9 mouse cellular contexts compared by ENCODE assay signal in genomic region chr11:107473137-107473820, GRCm38 (mm10). TPM values are rescaled to one million over a fixed set of nuclear protein-coding genes. Genes with fewer than 3 reads are reported as not detected.
DNase-seq lines count a peak whose midpoint lies in the region; ATAC-seq and TF ChIP-seq lines count a peak whose summit lies in the region.
"Had no signal": no experiment of that assay in that cellular context is flagged by ENCODE, and none has a peak within 500 bp of the region (broad histone marks: within the 10 kb centered on the region; RNA-seq: fewer than 3 reads in every experiment).

No protein-coding gene starts in this region.

- H3K9ac ChIP-seq in forebrain, embryonic 12.5 days: no peak overlapping the region
- no peak overlapping the region for H3K9ac ChIP-seq in embryonic facial prominence, embryonic 13.5 days
- no peak overlapping the region for H3K9ac ChIP-seq in kidney, postnatal 0 days (ENCODE audit: low read depth, low read length)
- no peak overlapping the region for H3K9ac ChIP-seq in liver, postnatal 0 days (replicated peaks)
- H3K9ac ChIP-seq: limb, embryonic 15.5 days had no signal

- peak; percentile 95 for TF ChIP-seq CTCF in kidney, postnatal 0 days (IDR thresholded peaks at IDR 0.05; ENCODE audit: low read depth)
- TF ChIP-seq CTCF in liver, postnatal 0 days (IDR thresholded peaks at IDR 0.05; ENCODE audit: low read depth): peak; percentile 92

- TF ChIP-seq EP300 in liver, postnatal 0 days (IDR thresholded peaks at IDR 0.05; ENCODE audit: low read depth): no peak

- no peaks in the 10 kb centered on the region for H3K27me3 ChIP-seq in forebrain, embryonic 10.5 days (ENCODE audit: poor library complexity, severe bottlenecking)
- no peaks in the 10 kb centered on the region for H3K27me3 ChIP-seq in forebrain, embryonic 12.5 days
- no peaks in the 10 kb centered on the region for H3K27me3 ChIP-seq in embryonic facial prominence, embryonic 13.5 days
- H3K27me3 ChIP-seq in kidney, postnatal 0 days (ENCODE audit: insufficient read depth, low read length): no peaks in the 10 kb centered on the region
- H3K27me3 ChIP-seq in liver, postnatal 0 days (ENCODE audit: insufficient read depth, low read length): no peaks in the 10 kb centered on the region
- H3K27me3 ChIP-seq in splenic B cell, adult 2 months (ENCODE audit: control insufficient read depth, insufficient read depth, low read length, poor library complexity, severe bottlenecking): no peaks in the 10 kb centered on the region
- H3K27me3 ChIP-seq: limb, embryonic 15.5 days had no signal

- peaks cover 23% of the 10 kb centered on the region for H3K4me1 ChIP-seq in forebrain, embryonic 10.5 days
- H3K4me1 ChIP-seq in forebrain, embryonic 12.5 days: peaks cover 14% of the 10 kb centered on the region
- H3K4me1 ChIP-seq in embryonic facial prominence, embryonic 13.5 days: peaks cover 23% of the 10 kb centered on the region
- H3K4me1 ChIP-seq in kidney, postnatal 0 days (replicated peaks; ENCODE audit: insufficient read depth, low read length): no peaks in the 10 kb centered on the region; the same call in 1 of the 2 replicates
- peaks cover 11% of the 10 kb centered on the region for H3K4me1 ChIP-seq in liver, postnatal 0 days (ENCODE audit: insufficient read depth)

- WGBS in forebrain, embryonic 10.5 days: 26% methylated on average over 8 of the region's 8 CpGs
- 26% methylated on average over 8 of the region's 8 CpGs for WGBS in forebrain, embryonic 12.5 days
- WGBS in embryonic facial prominence, embryonic 13.5 days: 24% methylated on average over 8 of the region's 8 CpGs
- 21% methylated on average over 8 of the region's 8 CpGs for WGBS in kidney, postnatal 0 days
- 19% methylated on average over 8 of the region's 8 CpGs for WGBS in liver, postnatal 0 days (ENCODE audit: insufficient replicate concordance)

- peak; percentile 48 for DNase-seq in forebrain, embryonic 10.5 days (ENCODE audit: extremely low spot score, low spot score)
- DNase-seq in 3134 (ENCODE audit: extremely low read depth, insufficient read length, low spot score) (peak; percentile 59), adipocyte (ENCODE audit: low spot score) (peak; percentile 84)
- peak; percentile 97 for DNase-seq in kidney, postnatal 0 days (ENCODE audit: low spot score)
- peak; percentile 62 for DNase-seq in liver, postnatal 0 days
- peak; percentile 91 for DNase-seq in splenic B cell, adult 2 months (ENCODE audit: low read depth, low spot score)

- ATAC-seq in forebrain, embryonic 12.5 days (ENCODE audit: low FRiP score): no peak
- no peak for ATAC-seq in embryonic facial prominence, embryonic 13.5 days (ENCODE audit: insufficient number of reproducible peaks, insufficient read depth, low FRiP score, low TSS enrichment, low read depth)
- ATAC-seq in kidney, postnatal 0 days (replicated peaks; ENCODE audit: low FRiP score, low read depth): no peak; the same call in 1 of the 2 replicates
- ATAC-seq in liver, postnatal 0 days: no peak

- no peaks in the 10 kb centered on the region for H3K36me3 ChIP-seq in forebrain, embryonic 10.5 days (replicated peaks)
- H3K36me3 ChIP-seq in forebrain, embryonic 12.5 days (replicated peaks): no peaks in the 10 kb centered on the region
- H3K36me3 ChIP-seq in embryonic facial prominence, embryonic 13.5 days: no peaks in the 10 kb centered on the region
- H3K36me3 ChIP-seq in kidney, postnatal 0 days (ENCODE audit: insufficient read depth, low read length): no peaks in the 10 kb centered on the region
- no peaks in the 10 kb centered on the region for H3K36me3 ChIP-seq in liver, postnatal 0 days (replicated peaks; ENCODE audit: insufficient read depth, low read length)
- no peaks in the 10 kb centered on the region for H3K36me3 ChIP-seq in splenic B cell, adult 2 months (ENCODE audit: control insufficient read depth, insufficient read depth, low read length, poor library complexity, severe bottlenecking)
- H3K36me3 ChIP-seq: limb, embryonic 15.5 days had no signal

- H3K4me2 ChIP-seq in forebrain, embryonic 12.5 days: no peak overlapping the region
- H3K4me2 ChIP-seq in embryonic facial prominence, embryonic 13.5 days: peak overlapping the region; percentile 22
- no peak overlapping the region for H3K4me2 ChIP-seq in kidney, postnatal 0 days (ENCODE audit: low read length)
- H3K4me2 ChIP-seq in liver, postnatal 0 days (ENCODE audit: low read depth, low read length): peak overlapping the region; percentile 42; the same call in 1 of the 2 replicates
- H3K4me2 ChIP-seq: limb, embryonic 15.5 days had no signal

- H3K4me3 ChIP-seq in forebrain, embryonic 10.5 days: no peak overlapping the region
- no peak overlapping the region for H3K4me3 ChIP-seq in forebrain, embryonic 12.5 days (replicated peaks)
- H3K4me3 ChIP-seq in embryonic facial prominence, embryonic 13.5 days: no peak overlapping the region
- no peak overlapping the region for H3K4me3 ChIP-seq in kidney, postnatal 0 days (replicated peaks; ENCODE audit: low read depth, low read length)
- H3K4me3 ChIP-seq in liver, postnatal 0 days (ENCODE audit: low read depth, low read length): no peak overlapping the region
- H3K4me3 ChIP-seq: limb, embryonic 15.5 days had no signal

- no peaks in the 10 kb centered on the region for H3K9me3 ChIP-seq in forebrain, embryonic 10.5 days
- H3K9me3 ChIP-seq in forebrain, embryonic 12.5 days: no peaks in the 10 kb centered on the region
- no peaks in the 10 kb centered on the region for H3K9me3 ChIP-seq in embryonic facial prominence, embryonic 13.5 days
- H3K9me3 ChIP-seq in kidney, postnatal 0 days (replicated peaks; ENCODE audit: low read length): no peaks in the 10 kb centered on the region
- H3K9me3 ChIP-seq in liver, postnatal 0 days (ENCODE audit: low read length): no peaks in the 10 kb centered on the region
- H3K9me3 ChIP-seq: limb, embryonic 15.5 days had no signal

- no peak overlapping the region for H3K27ac ChIP-seq in forebrain, embryonic 10.5 days
- H3K27ac ChIP-seq in forebrain, embryonic 12.5 days: no peak overlapping the region
- no peak overlapping the region for H3K27ac ChIP-seq in embryonic facial prominence, embryonic 13.5 days
- no peak overlapping the region for H3K27ac ChIP-seq in kidney, postnatal 0 days
- H3K27ac ChIP-seq in liver, postnatal 0 days (ENCODE audit: low read depth): no peak overlapping the region

RNA-seq across cellular contexts. Expression of gene Pitpnc1, which starts 2.8 kb away (rescaled TPM):
- 26.8 and 32.0 TPM in 2 replicates for polyA plus RNA-seq in forebrain, embryonic 10.5 days (2016; fragmentation: Nextera tagmentation; extraction: Ambion mirVana)
- polyA plus RNA-seq in forebrain, embryonic 12.5 days (2016; fragmentation: Nextera tagmentation; extraction: Ambion mirVana): 34.7 and 38.2 TPM in 2 replicates
- 32.1 and 36.3 TPM in 2 replicates for polyA plus RNA-seq in embryonic facial prominence, embryonic 13.5 days (2015; fragmentation: Nextera tagmentation; extraction: Ambion mirVana)
- 19.6 and 21.8 TPM in 2 replicates for polyA plus RNA-seq in kidney, postnatal 0 days (2015; fragmentation: Nextera tagmentation; extraction: Ambion mirVana)
- polyA plus RNA-seq in liver, postnatal 0 days (2015; fragmentation: Nextera tagmentation; extraction: Ambion mirVana): 6.8 and 9.1 TPM in 2 replicates

RNA-seq across cellular contexts. Expression of gene Psmd12, which starts 6.0 kb away (rescaled TPM):
- polyA plus RNA-seq in forebrain, embryonic 10.5 days (2016; fragmentation: Nextera tagmentation; extraction: Ambion mirVana): 231 and 246 TPM in 2 replicates
- 188 and 196 TPM in 2 replicates for polyA plus RNA-seq in forebrain, embryonic 12.5 days (2016; fragmentation: Nextera tagmentation; extraction: Ambion mirVana)
- polyA plus RNA-seq in embryonic facial prominence, embryonic 13.5 days (2015; fragmentation: Nextera tagmentation; extraction: Ambion mirVana): 164 and 168 TPM in 2 replicates
- polyA plus RNA-seq in kidney, postnatal 0 days (2015; fragmentation: Nextera tagmentation; extraction: Ambion mirVana): 151 and 163 TPM in 2 replicates
- 78.8 and 79.6 TPM in 2 replicates for polyA plus RNA-seq in liver, postnatal 0 days (2015; fragmentation: Nextera tagmentation; extraction: Ambion mirVana)

Comparison
In these comparisons a context has a peak if more than half of its experiments do, and no peak if none do; other contexts are left out.
1. H3K4me2 ChIP-seq: peak in embryonic facial prominence, embryonic 13.5 days (single experiment) and liver, postnatal 0 days (single experiment); none in forebrain, embryonic 12.5 days (single experiment) and kidney, postnatal 0 days (single experiment).
2. Peak in every context shown above with its lines, with median percentiles within 50 percentile points of each other: DNase-seq.